Mouse (Mus musculus): ENCODE results near the gene Gm45337. TPM values are rescaled to one million over a fixed set of nuclear protein-coding genes. Genes with fewer than 3 reads are reported as not detected.
A peak's percentile ranks its signal among the peaks of the same experiment; 100 is the strongest.
"Not testable (repeated sequence)": the region's sequence is repeated elsewhere in the genome, so short reads cannot be mapped to it uniquely, and the experiment has no call there.

Gm45337 gene
- total RNA-seq (2021), result not detected
- long read RNA-seq, experiment 1, result 0 reads
- long read RNA-seq, experiment 2, result 0 reads

GRCm38 (mm10) chr7:142144507-142144906 lies at the start of gene Gm45337:
Gene Gm45337 (minus strand): TSS chr7:142144607.
- no peak for DNase-seq (ENCODE audit: low spot score in 2 of 2)

DNA sequence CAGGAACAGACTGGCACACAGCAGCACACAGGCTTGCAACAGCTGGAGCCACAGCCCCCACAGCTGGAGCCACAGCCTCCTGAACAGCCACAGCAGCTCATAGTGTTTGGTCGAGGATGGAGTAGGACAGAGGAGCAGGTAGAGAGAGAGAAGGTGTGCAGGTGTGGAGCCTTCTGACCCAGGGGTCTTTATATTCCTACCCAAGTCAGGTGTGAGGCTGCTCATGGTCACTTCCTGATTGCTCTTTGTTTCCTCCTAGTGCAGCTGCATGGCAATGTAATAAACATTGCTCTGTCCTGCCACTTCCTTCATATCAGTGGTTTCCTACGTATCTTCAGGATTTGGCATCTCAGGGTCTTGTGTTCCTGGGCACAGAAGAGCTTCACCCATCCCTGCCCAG lies 45.9 kb upstream of the Gm45337 start, which contains the start of gene Gm10153:
Gene Gm10153, minus strand, starts transcription at position 101 of the 400 bp plus-strand sequence.
- no peak for DNase-seq (ENCODE audit: low spot score in 2 of 2)

GRCm38 (mm10) chr7:142188156-142188555 lies 43.7 kb upstream of the Gm45337 start:
- DNase-seq (ENCODE audit: low spot score in 2 of 2), result no peak

- no peak for DNase-seq (ENCODE audit: low spot score in 2 of 2)
Observed at GRCm38 (mm10) chr7:142181021-142181420, 36.6 kb upstream of the Gm45337 start.

- DNase-seq (ENCODE audit: low spot score in 2 of 2), result no peak
Observed at GRCm38 (mm10) chr7:142178685-142179084, 34.3 kb upstream of the Gm45337 start.

DNA sequence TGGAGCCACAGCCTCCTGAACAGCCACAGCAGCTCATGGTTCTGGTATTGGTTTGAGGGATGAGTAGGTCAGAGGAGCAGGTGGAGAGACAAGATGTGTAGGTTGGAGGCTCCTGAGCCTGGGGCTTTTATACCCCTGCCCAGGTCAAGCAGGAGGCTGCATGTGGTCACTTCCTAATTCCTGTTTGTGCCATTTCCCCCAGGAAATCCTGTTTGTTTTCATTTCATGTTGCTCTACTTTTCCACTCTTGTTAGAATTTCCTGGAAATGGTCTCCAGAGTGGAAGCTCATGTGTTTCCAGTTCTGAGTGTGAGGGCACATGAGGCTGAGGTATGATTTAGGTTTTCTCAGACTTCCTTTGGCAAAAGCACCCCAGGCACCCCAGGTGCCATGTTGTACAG lies 31.5 kb upstream of the Gm45337 start, which contains the start of gene Krtap5-2:
Gene Krtap5-2, minus strand, starts transcription at position 101 of the 400 bp plus-strand sequence.
- not testable (repeated sequence) for DNase-seq (ENCODE audit: low spot score in 2 of 2)

DNA sequence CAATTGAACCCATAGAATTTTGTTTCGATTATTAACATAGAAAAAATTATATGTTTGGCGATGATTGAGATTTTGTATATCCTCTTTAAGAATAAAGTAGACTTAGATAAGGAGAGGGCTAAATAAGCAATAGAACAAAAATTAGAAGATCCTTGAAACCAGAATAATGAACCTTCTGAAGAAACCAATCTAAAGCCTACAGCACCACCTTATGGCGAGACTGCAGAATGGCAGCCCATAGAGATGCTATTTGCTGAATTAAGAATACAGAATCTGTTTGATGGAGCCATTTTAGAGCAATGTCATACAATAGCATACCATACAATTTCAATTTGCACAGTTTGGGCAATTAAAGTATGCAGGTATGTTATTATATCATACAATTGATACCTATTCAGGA lies 25.4 kb upstream of the Gm45337 start:
- DNase-seq (ENCODE audit: low spot score in 2 of 2), result peak in 1 of 2 experiments; percentile 16

DNA sequence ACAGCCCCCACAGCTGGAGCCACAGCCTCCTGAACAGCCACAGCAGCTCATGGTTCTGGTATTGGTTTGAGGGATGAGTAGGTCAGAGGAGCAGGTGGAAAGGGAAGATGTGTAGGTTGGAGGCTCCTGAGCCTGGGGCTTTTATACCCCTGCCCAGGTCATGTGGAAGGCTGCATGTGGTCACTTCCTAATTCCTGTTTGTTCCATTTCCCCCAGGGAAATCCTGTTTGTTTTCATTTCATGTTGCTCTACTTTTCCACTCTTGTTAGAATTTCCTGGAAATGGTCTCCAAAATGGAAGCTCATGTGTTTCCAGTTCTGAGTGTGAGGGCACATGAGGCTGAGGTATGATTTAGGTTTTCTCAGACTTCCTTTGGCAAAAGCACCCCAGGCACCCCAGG lies 21.2 kb upstream of the Gm45337 start, which contains the start of gene Gm4553:
Gene Gm4553, minus strand, starts transcription at position 101 of the 400 bp plus-strand sequence.
- DNase-seq (ENCODE audit: low spot score in 2 of 2), result not testable (repeated sequence)

DNA sequence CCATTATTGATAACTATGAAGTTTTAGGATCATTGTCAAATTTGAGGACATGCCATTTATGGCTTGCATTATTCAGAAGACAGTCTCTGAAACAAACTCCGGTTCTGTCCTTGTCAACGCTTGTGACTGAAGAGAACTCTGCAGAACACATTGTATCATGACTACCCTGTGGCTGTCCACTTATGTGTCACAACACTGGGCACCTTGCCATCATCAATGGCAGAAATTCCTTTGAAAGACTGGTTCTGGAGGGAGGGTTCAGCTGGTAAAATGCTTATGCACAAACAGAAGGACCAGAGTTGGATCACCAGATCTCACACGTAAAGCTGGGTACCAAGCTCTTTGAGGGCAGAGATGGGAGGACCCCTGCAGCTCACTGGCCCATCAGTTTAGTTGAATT lies 15.0 kb upstream of the Gm45337 start:
- DNase-seq (ENCODE audit: low spot score in 2 of 2), result no peak

DNA sequence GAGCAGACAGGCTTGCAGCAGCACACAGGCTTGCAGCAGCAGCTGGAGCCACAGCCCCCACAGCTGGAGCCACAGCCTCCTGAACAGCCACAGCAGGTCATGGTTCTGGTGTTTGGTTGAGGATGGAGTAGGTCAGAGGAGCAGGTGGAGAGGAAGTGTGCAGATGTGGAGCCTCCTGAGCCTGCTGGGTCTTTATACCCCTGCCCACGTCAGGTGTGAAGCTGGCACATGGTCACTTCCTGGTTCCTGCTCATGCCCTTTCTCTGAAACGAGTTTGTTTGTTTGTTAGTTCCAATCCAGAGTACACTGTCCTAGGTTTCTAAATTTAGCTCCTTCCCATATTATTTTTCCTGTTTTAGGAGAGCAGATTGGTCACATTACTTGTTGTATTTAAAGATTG lies 12.6 kb upstream of the Gm45337 start, which contains the start of gene Gm29735:
Gene Gm29735, minus strand, starts transcription at position 101 of the 400 bp plus-strand sequence.
- DNase-seq (ENCODE audit: low spot score in 2 of 2), result not testable (repeated sequence)

- no peak for DNase-seq (ENCODE audit: low spot score in 2 of 2)
Observed at GRCm38 (mm10) chr7:142155308-142155707, 10.9 kb upstream of the Gm45337 start.

GRCm38 (mm10) chr7:142152191-142152590 lies 7.8 kb upstream of the Gm45337 start:
- no peak for DNase-seq (ENCODE audit: low spot score in 2 of 2)

- no peak for DNase-seq (ENCODE audit: low spot score in 2 of 2)
Observed at GRCm38 (mm10) chr7:142148633-142149032, 4.2 kb upstream of the Gm45337 start.

- DNase-seq (ENCODE audit: low spot score in 2 of 2), result peak; percentile 10 to 31
Observed at GRCm38 (mm10) chr7:142146033-142146432, 1.6 kb upstream of the Gm45337 start.

DNA sequence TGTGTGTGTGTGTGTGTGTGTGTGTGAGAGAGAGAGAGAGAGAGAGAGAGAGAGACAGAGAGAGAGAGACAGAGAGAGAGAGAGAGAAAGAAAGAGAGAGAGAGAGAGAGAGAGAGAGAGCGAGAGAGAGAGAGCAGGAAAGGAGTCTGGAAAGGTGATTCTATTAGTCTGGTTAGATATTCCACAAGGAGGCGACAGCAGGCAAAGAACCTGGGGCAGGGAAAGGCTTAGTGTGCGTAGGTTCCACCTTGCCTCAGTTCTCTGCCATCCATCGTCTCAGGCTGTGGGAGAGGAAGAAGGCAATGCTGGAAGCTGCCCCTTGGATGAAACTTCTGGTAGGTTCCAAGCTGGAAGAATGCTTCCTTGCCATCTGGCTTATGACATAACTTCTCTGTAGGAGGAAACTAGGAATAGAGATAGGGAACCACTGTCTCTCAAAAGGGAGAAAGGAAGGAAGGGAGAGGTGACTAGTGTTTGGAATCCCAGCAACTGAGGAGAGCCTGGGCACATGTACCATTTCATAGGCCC lies 1.1 kb upstream of the Gm45337 start:
- DNase-seq (ENCODE audit: low spot score in 2 of 2), result no peak

DNA sequence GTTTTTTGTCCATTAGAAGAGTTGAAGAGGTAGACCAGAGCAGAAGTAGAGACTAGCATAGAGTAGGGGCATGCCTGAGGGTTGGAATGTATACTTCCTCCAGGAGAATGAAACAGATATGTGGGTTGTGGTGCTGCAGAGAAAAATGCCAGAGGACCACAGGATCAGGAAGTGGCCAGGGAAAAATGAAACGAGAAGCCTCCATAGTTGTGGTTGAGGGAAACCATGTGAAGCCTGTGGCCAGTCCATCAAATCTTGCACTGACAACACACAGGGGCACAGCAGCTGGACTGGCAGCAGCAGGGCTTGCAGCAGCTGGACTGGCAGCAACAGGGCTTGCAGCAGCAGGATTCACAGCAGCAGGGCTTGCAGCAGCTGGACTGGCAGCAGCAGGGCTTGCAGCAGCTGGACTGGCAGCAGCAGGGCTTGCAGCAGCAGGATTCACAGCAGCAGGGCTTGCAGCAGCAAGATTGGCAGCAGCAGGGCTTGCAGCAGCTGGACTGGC lies 849 bp downstream of the Gm45337 start:
- DNase-seq (ENCODE audit: low spot score in 2 of 2), result not testable (repeated sequence)

DNA sequence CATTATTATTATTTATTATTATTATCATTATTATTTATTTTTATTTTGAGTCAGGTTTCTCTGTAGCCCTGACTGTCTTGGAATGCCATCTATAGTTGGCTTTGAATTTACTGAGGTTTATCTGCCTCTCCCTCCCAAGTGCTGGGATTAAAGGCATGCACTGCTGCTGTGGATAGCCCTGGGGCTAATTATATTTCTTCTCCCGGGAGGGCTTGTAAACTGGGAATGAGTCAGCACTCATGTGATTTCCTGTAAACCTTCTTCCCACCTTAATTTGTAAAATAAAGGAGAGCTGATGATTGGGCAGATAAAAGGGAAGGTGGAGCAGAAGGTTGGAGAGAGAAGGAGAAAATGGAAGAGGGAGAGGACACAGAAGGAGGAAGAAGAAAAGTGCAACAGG lies 3.7 kb downstream of the Gm45337 start:
- no peak for DNase-seq (ENCODE audit: low spot score in 2 of 2)

DNA sequence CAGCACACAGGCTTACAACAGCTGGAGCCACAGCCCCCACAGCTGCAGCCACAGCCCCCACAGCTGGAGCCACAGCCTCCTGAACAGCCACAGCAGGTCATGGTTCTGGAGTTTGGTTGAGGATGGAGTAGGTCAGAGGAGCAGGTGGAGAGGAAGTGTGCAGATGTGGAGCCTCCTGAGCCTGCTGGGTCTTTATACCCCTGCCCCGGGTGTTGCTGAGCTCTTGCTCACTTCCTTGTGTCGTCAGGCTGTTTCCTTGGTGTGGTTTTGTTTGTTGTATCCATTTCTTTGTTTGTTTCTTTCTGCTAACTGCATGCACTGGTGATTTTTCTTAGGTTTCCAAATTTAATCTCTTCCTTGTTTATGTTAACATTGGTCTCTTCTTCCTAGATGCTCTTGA lies 8.5 kb downstream of the Gm45337 start, which contains the start of gene Gm39115:
Gene Gm39115, minus strand, starts transcription at position 101 of the 400 bp plus-strand sequence.
- DNase-seq (ENCODE audit: low spot score in 2 of 2), result not testable (repeated sequence)

GRCm38 (mm10) chr7:142134206-142134995 lies 10.0 kb downstream of the Gm45337 start:
- peak in 1 of 2 experiments; percentile 5 for DNase-seq (ENCODE audit: low spot score in 2 of 2)

GRCm38 (mm10) chr7:142128843-142129242 lies 15.6 kb downstream of the Gm45337 start:
- DNase-seq (ENCODE audit: low spot score in 2 of 2), result no peak

GRCm38 (mm10) chr7:142120629-142121028 lies 23.8 kb downstream of the Gm45337 start, which contains the start of gene Gm45618:
Gene Gm45618 (minus strand): TSS chr7:142120729.
- not testable (repeated sequence) for DNase-seq (ENCODE audit: low spot score in 2 of 2)

DNA sequence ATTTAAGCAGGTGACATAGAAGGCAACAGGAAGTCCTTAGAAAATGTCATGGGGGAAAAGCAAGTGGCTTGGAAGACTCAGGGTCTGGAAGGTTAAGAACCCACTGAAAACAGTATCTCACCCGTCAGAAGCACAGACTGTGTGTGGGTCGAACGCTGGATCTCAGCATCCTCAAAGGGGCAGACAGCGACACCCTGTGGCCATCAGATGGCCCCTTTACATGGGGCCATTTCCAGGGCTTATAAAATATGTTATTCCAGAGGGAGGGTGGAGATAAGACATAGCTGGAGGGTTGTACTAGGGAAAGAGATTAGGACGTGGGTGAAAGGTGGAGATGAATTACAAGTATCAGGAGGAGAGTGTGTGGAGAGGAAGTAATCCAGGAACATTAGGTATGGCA lies 24.8 kb downstream of the Gm45337 start:
- DNase-seq (ENCODE audit: low spot score in 2 of 2), result no peak

Data from layer of hippocampus, postnatal 14 days (tissue).